Mouse (Mus musculus) forebrain, embryonic 11.5 days (tissue): ENCODE measurements around the gene Gcnt1. TPM values are rescaled to one million over a fixed set of nuclear protein-coding genes. Genes with fewer than 3 reads are reported as not detected.

Experiments used
- ATAC-seq: fragments of 200-750 bp; cut with Nextera tagmentation; replicated peaks from 2 replicates; pipeline ENCODE4 v1.8.0; 2017; ENCODE audit warnings: moderate TSS enrichment; ENCODE audit not compliant: low FRiP score
- DNase-seq: peaks from one replicate; pipeline ENCODE4 v3.0.0-alpha.2; 2017; ENCODE audit warnings: low spot score
- H3K27ac ChIP-seq: fragments of 300-500 bp; sonication (generic); 2 replicates; pipeline ENCODE4 v1.5.1; 2014; ENCODE audit warnings: low read depth, low read length
- H3K27me3 ChIP-seq: fragments of 300-500 bp; sonication (generic); 2 replicates; pipeline ENCODE4 v1.6.1; 2014; ENCODE audit warnings: mild to moderate bottlenecking, low read length, mixed read lengths; ENCODE audit not compliant: control insufficient read depth, insufficient read depth
- H3K36me3 ChIP-seq: fragments of 300-500 bp; sonication (generic); 2 replicates; pipeline ENCODE4 v1.6.1; 2014; ENCODE audit warnings: mild to moderate bottlenecking, low read length, moderate library complexity, mixed read lengths; ENCODE audit not compliant: control insufficient read depth, insufficient read depth
- H3K4me1 ChIP-seq: fragments of 300-500 bp; sonication (generic); replicated peaks from 2 replicates; pipeline ENCODE4 v1.6.1; 2014; ENCODE audit warnings: low read length, mixed read lengths; ENCODE audit not compliant: control insufficient read depth, insufficient read depth
- H3K4me2 ChIP-seq: fragments of 300-500 bp; sonication (generic); 2 replicates; pipeline ENCODE4 v1.6.1; 2014; ENCODE audit warnings: low read depth, mild to moderate bottlenecking, low read length, moderate library complexity, mixed read lengths; ENCODE audit not compliant: severe bottlenecking
- H3K4me3 ChIP-seq: fragments of 300-500 bp; sonication (generic); 2 replicates; pipeline ENCODE4 v1.5.1; 2014; ENCODE audit warnings: low read depth, low read length
- H3K9ac ChIP-seq: fragments of 300-500 bp; sonication (generic); 2 replicates; pipeline ENCODE4 v1.6.1; 2014; ENCODE audit warnings: low read length
- H3K9me3 ChIP-seq: fragments of 300-500 bp; sonication (generic); 2 replicates; pipeline ENCODE4 v1.6.1; 2016; ENCODE audit warnings: low read length, mixed read lengths; ENCODE audit not compliant: control insufficient read depth
- whole genome bisulfite sequencing: fragments of 180-500 bp; shearing (Covaris S2); extraction: QIAGEN DNeasy Blood & Tissue Kit; methylation state at CpG from one replicate; pipeline ENCODE4 v1.1.7; 2014; 5-methylcytosine and 5-hydroxymethylcytosine counted together
- polyA plus RNA-seq: library from polyadenylated mRNA; unstranded; fragments of >200 nt; fragmentation: Nextera tagmentation; extraction: Ambion mirVana; gene quantifications from 2 replicates; pipeline ENCODE4 v1.2.1, GENCODE M21; 2014

Gcnt1 gene
- polyA plus RNA-seq, 1 experiment from 2014 or later = 3.4 TPM

DNA sequence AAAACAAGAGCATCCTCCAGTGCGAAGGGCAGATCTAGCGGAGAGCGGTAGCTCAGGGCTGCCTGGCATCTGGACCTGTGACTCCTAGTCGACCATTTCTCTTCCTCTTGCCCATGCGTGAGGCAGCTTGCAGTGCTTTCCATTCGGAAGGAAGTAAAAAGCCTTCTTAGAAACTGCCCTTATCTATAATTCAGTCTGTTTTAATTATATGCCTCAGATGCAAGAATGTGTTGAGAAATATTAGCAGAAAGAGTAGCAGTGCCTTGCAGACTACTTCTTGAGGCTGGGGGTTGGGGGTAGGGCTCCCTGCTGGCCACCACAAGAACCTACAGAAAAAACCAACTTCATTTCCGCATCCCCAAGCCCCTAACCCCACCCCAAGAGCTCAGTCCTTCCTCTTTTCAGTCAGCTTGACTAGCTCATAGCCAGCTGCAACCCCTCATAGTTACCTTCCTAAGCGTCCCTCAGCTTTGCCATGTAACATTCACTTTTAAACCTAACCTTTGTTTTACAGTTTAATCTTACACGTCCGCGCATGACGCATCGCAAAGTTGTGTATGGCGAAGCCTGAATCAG, 13.2 kb downstream of the Gcnt1 start:
- DNase-seq (no peak), ATAC-seq (no peak)
- no peak overlapping the region for H3K4me3 ChIP-seq
- H3K36me3 ChIP-seq = no peaks in the 10 kb centered on the region
- peaks cover 6% of the 10 kb centered on the region; the same call in 1 of the 2 replicates for H3K4me1 ChIP-seq
- H3K4me2 ChIP-seq = no peak overlapping the region
- H3K9me3 ChIP-seq = no peaks in the 10 kb centered on the region
- H3K27ac ChIP-seq = no peak overlapping the region
- 79% methylated on average over 14 of the region's 14 CpGs for WGBS
- no peak overlapping the region for H3K9ac ChIP-seq
- H3K27me3 ChIP-seq = peaks cover 5% of the 10 kb centered on the region

- no peak overlapping the region for H3K27ac ChIP-seq
- no peak overlapping the region for H3K9ac ChIP-seq
- DNase-seq (no peak), ATAC-seq (no peak)
- H3K9me3 ChIP-seq = no peaks in the 10 kb centered on the region
- peaks cover 5% of the 10 kb centered on the region for H3K27me3 ChIP-seq
- no peak overlapping the region for H3K4me2 ChIP-seq
- H3K4me1 ChIP-seq = peaks cover 6% of the 10 kb centered on the region; the same call in 1 of the 2 replicates
- no peaks in the 10 kb centered on the region for H3K36me3 ChIP-seq
- WGBS = 52% methylated on average over 3 of the region's 3 CpGs
- no peak overlapping the region for H3K4me3 ChIP-seq
Observed at GRCm38 (mm10) chr19:17357391-17357790, 15.3 kb downstream of the Gcnt1 start.

DNA sequence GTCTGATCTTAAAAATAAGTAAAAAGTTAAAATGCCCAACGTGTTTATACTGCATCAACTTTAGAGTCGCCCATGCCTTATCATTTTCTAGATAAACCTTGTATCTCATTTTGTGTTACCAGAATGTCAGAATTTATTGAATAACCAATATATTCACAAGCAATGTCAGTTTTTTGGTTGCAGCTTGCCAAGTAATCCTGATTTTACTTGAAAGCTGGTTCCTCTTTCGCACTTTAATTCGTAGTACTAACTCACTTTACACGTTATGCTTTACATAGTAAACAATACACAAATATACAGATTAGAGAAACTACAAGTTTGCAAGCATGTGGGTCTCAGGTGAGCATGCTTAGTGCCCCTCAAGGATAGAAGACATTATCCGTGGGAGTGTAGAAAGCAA, 15.7 kb downstream of the Gcnt1 start:
- Histone ChIP-seq H3K9me3 (no peaks in the 10 kb centered on the region), H3K27ac (no peak overlapping the region), H3K36me3 (no peaks in the 10 kb centered on the region), H3K27me3 (peaks cover 5% of the 10 kb centered on the region), H3K4me3 (no peak overlapping the region), H3K4me2 (peak overlapping the region; percentile 86; the same call in 1 of the 2 replicates), H3K4me1 (peaks cover 6% of the 10 kb centered on the region; the same call in 1 of the 2 replicates), H3K9ac (no peak overlapping the region)
- 78% methylated on average over 6 of the region's 6 CpGs for WGBS
- no peak for ATAC-seq
- DNase-seq = no peak

GRCm38 (mm10) chr19:17355950-17356867, 16.4 kb downstream of the Gcnt1 start:
- peaks cover 6% of the 10 kb centered on the region; the same call in 1 of the 2 replicates for H3K4me1 ChIP-seq
- no peak overlapping the region for H3K27ac ChIP-seq
- DNase-seq = peak; percentile 78
- peaks cover 5% of the 10 kb centered on the region for H3K27me3 ChIP-seq
- no peaks in the 10 kb centered on the region for H3K9me3 ChIP-seq
- H3K4me3 ChIP-seq = peak overlapping the region; percentile 45
- 1% methylated on average over 50 of the region's 50 CpGs for WGBS
- no peaks in the 10 kb centered on the region for H3K36me3 ChIP-seq
- peak overlapping the region; percentile 37 for H3K9ac ChIP-seq
- peak; percentile 91 for ATAC-seq
- peak overlapping the region; percentile 86 for H3K4me2 ChIP-seq

DNA sequence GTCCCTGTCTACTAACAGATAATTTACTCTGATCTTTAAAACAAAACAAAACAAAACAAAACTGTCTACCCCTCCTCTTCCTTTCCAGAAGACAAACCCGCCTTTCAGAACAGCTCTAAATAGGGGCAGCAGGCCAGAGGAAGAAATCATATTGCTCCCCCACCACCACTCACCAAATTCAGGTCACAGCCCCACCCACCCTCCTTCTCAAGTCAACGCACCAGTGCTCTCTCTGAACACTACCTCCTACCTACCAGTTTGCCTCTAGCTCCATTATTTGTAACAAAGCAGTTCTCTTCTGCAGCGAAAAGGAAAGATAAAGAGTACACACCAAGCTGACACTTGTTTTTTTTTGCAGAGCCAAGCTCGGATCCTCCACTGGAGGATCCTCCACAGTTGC, 17.3 kb downstream of the Gcnt1 start:
- Histone ChIP-seq H3K27ac (no peak overlapping the region), H3K4me1 (peaks cover 6% of the 10 kb centered on the region; the same call in 1 of the 2 replicates), H3K27me3 (peaks cover 5% of the 10 kb centered on the region), H3K9ac (no peak overlapping the region), H3K36me3 (no peaks in the 10 kb centered on the region), H3K4me3 (no peak overlapping the region), H3K9me3 (no peaks in the 10 kb centered on the region), H3K4me2 (no peak overlapping the region)
- no peak for DNase-seq
- WGBS = 41% methylated on average over 4 of the region's 4 CpGs
- ATAC-seq = no peak

- Histone ChIP-seq H3K36me3 (no peaks in the 10 kb centered on the region), H3K4me2 (no peak overlapping the region), H3K27me3 (peaks cover 5% of the 10 kb centered on the region), H3K27ac (no peak overlapping the region), H3K4me1 (peaks cover 6% of the 10 kb centered on the region; the same call in 1 of the 2 replicates), H3K9me3 (no peaks in the 10 kb centered on the region), H3K9ac (no peak overlapping the region), H3K4me3 (no peak overlapping the region)
- no peak for ATAC-seq
- DNase-seq = no peak
- 82% methylated on average over 4 of the region's 4 CpGs for WGBS
Observed at GRCm38 (mm10) chr19:17354797-17355196, 17.8 kb downstream of the Gcnt1 start.

GRCm38 (mm10) chr19:17354362-17354761, 18.3 kb downstream of the Gcnt1 start:
- Histone ChIP-seq H3K9ac (no peak overlapping the region), H3K27ac (no peak overlapping the region), H3K4me1 (peaks cover 6% of the 10 kb centered on the region; the same call in 1 of the 2 replicates), H3K4me2 (no peak overlapping the region), H3K9me3 (no peaks in the 10 kb centered on the region), H3K4me3 (no peak overlapping the region), H3K27me3 (peaks cover 5% of the 10 kb centered on the region), H3K36me3 (no peaks in the 10 kb centered on the region)
- 80% methylated on average over 4 of the region's 4 CpGs for WGBS
- ATAC-seq (no peak), DNase-seq (no peak)

- WGBS = 72% methylated on average over 8 of the region's 8 CpGs
- no peak overlapping the region for H3K9ac ChIP-seq
- DNase-seq = no peak
- H3K36me3 ChIP-seq = no peaks in the 10 kb centered on the region
- no peak overlapping the region for H3K4me3 ChIP-seq
- H3K27me3 ChIP-seq = peaks cover 5% of the 10 kb centered on the region
- H3K4me1 ChIP-seq = peaks cover 6% of the 10 kb centered on the region; the same call in 1 of the 2 replicates
- H3K27ac ChIP-seq = no peak overlapping the region
- no peak for ATAC-seq
- no peaks in the 10 kb centered on the region for H3K9me3 ChIP-seq
- H3K4me2 ChIP-seq = no peak overlapping the region
Observed at GRCm38 (mm10) chr19:17353727-17354126, 18.9 kb downstream of the Gcnt1 start.
